Mouse (Mus musculus) heart, embryonic 10.5 days (tissue): ENCODE data around the gene Actn1. TPM values are rescaled to one million over a fixed set of nuclear protein-coding genes. Genes with fewer than 3 reads are reported as not detected.

ENCODE experiments used
- DNase-seq: peaks from one replicate; pipeline ENCODE4 v3.0.0-alpha.2; 2017; ENCODE audit warnings: low spot score
- H3K27ac ChIP-seq: fragments of 300-500 bp; sonication (generic); 2 replicates; pipeline ENCODE4 v1.5.1; 2016; ENCODE audit warnings: mild to moderate bottlenecking
- H3K27me3 ChIP-seq: fragments of 300-500 bp; sonication (generic); 2 replicates; pipeline ENCODE4 v1.6.1; 2016; ENCODE audit warnings: mild to moderate bottlenecking; ENCODE audit not compliant: poor library complexity, insufficient read depth, severe bottlenecking
- H3K36me3 ChIP-seq: fragments of 300-500 bp; sonication (generic); 2 replicates; pipeline ENCODE4 v1.6.1; 2016; ENCODE audit warnings: mild to moderate bottlenecking, moderate library complexity
- H3K4me1 ChIP-seq: fragments of 300-500 bp; sonication (generic); 2 replicates; pipeline ENCODE4 v1.6.1; 2016; ENCODE audit warnings: mild to moderate bottlenecking
- H3K4me3 ChIP-seq: fragments of 300-500 bp; sonication (generic); 2 replicates; pipeline ENCODE4 v1.5.1; 2016; ENCODE audit warnings: mild to moderate bottlenecking, moderate library complexity
- H3K9me3 ChIP-seq: fragments of 300-500 bp; sonication (generic); 2 replicates; pipeline ENCODE4 v1.6.1; 2016; ENCODE audit warnings: mild to moderate bottlenecking, moderate library complexity
- WGBS: fragments of 180-500 bp; shearing (Covaris S2); methylation state at CpG from one replicate; pipeline ENCODE4 v1.1.7; 2016; 5-methylcytosine and 5-hydroxymethylcytosine counted together
- polyA plus RNA-seq: library from polyadenylated mRNA; unstranded; fragments of >200 nt; fragmentation: Nextera tagmentation; extraction: Ambion mirVana; gene quantifications from 2 replicates; pipeline ENCODE4 v1.2.1, GENCODE M21; 2016

The Actn1 gene
- polyA plus RNA-seq, 1 experiment from 2014 or later: 67.8 TPM

DNA sequence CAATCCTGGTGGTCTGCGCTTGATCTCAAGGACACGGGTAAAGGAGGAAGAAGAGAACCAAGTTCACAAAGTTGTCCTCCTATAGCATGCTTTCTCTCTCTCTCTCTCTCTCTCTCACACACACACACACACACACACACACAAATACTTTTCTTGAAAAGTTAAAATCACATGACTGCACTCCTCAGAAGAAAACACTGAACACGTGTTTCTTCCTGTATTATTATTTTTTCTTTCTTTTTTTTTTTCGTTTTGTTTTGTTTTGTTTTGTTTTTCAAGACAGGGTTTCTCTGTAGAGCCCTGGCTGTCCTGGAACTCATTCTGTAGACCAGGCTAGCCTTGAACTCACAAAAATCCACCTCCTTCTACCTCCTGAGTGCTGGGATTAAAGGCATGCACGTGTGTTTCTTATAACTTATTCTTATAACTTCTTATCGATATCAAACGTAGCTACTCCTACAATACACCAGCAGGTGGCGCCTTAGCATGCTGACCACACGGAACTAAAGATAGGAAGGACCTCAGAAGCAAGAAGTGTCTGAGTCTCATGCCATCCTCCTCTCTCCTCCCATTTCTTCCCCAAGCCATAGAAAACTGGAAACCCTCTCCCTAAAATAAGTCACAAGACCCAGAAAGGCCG lies 106.4 kb downstream of the Actn1 start:
- no peaks in the 10 kb centered on the region; the same call in 1 of the 2 replicates for H3K27me3 ChIP-seq
- DNase-seq: no peak
- H3K4me3 ChIP-seq: no peak overlapping the region
- H3K27ac ChIP-seq: no peak overlapping the region
- H3K36me3 ChIP-seq: no peaks in the 10 kb centered on the region; the same call in 1 of the 2 replicates
- peaks cover 3% of the 10 kb centered on the region for H3K4me1 ChIP-seq
- no peaks in the 10 kb centered on the region for H3K9me3 ChIP-seq
- WGBS: 37% methylated on average over 10 of the region's 10 CpGs

DNA sequence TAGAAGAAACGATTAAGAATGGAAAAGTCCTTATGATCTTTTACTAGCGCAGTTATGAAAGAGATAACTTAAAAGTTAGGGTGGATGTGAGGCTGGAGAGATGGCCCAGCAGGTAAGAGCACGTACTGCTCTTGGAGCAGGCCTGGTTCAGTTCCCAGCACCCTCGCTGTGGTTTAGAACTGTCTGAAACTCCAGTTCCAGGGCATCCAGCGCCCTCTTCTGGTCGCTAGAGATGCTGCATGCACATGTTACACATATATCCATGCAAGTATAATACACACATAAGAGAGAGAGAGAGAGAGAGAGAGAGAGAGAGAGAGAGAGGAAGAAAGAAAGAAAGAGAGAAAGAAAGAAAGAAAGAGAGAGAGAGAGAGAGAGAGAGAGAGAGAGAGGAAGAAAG lies 107.1 kb downstream of the Actn1 start:
- Histone ChIP-seq H3K9me3 (no peaks in the 10 kb centered on the region), H3K4me3 (no peak overlapping the region), H3K27me3 (no peaks in the 10 kb centered on the region; the same call in 1 of the 2 replicates), H3K36me3 (no peaks in the 10 kb centered on the region; the same call in 1 of the 2 replicates), H3K27ac (no peak overlapping the region), H3K4me1 (peaks cover 3% of the 10 kb centered on the region)
- WGBS: 81% methylated on average over 6 of the region's 6 CpGs
- no peak for DNase-seq

DNA sequence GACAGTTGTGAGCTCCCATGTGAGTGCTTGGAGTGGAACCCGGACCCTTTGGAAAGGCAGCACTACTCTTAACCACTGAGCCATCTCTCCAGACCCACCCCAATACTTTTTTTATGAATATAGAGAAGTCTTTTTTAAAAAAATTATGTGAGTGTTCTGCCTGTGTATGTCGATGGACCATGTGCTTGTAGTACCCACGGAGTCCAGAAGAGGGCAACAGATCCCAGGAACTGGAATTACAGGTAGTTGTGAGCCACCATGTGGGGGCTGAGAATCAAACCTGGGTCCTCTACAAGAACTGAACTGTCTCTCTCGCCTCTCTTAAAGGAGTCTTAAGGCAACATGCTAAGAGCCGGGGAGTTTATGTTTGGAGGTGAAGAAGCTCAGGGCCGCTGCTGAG lies 108.3 kb downstream of the Actn1 start:
- 91% methylated on average over 6 of the region's 6 CpGs for WGBS
- H3K9me3 ChIP-seq: no peaks in the 10 kb centered on the region
- H3K36me3 ChIP-seq: no peaks in the 10 kb centered on the region; the same call in 1 of the 2 replicates
- no peak overlapping the region for H3K4me3 ChIP-seq
- no peak for DNase-seq
- no peak overlapping the region for H3K27ac ChIP-seq
- no peaks in the 10 kb centered on the region; the same call in 1 of the 2 replicates for H3K27me3 ChIP-seq
- H3K4me1 ChIP-seq: peaks cover 15% of the 10 kb centered on the region

DNA sequence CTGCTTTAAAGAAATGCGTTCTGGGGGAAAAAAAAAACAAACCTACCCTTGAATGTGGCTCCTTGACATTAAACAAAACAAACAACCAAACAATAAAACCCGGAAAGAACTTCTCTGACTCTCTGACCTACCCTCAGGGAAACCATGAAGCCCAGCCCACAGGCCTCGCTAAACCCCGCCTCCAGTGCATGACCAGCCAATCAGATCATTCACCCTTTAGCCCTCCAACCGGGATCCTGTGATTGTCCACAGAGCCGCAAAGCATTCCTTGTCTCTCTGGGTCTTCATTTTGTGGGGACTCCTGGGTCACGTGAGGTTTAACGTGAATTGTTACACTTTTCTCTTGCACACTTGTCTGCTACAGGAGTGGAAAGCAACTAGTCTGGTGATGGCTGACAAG lies 109.5 kb downstream of the Actn1 start:
- Histone ChIP-seq H3K4me3 (no peak overlapping the region), H3K27ac (no peak overlapping the region), H3K4me1 (peaks cover 23% of the 10 kb centered on the region), H3K9me3 (no peaks in the 10 kb centered on the region), H3K27me3 (no peaks in the 10 kb centered on the region), H3K36me3 (no peaks in the 10 kb centered on the region; the same call in 1 of the 2 replicates)
- peak; percentile 90 for DNase-seq
- 21% methylated on average over 8 of the region's 8 CpGs for WGBS

DNA sequence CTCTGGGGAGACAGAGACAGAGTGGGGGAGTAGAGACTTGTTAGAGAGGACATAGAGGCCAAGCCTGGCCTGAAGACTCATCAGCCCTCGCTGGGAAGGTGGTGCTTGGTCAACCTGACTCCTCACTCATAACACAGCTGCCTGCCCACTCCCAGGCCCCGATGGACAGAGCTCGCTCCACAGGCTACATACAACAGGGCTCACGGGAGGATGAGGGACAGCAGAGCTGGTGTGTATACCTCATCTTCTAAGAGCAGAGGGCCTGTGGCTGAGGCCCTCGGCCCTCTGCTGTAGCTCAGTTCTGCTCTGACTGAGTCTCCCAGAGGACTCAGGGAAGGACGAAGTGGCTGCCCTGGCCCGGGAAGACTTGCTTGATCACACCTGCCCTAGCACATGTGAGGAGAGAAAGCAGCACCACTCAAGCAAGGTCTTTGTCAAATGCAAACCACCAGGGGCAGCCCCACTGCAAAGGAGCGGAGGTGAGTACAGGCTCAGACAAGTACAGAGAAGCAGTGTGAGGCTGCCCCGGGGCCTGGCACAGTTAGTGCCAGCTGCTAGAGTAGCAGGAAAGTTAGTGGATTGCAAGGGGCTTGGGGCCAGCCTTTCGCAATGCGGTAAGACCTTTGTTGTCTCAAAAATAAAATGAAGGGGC lies 112.5 kb downstream of the Actn1 start:
- DNase-seq: no peak
- H3K27ac ChIP-seq: peak overlapping the region; percentile 22; the same call in 1 of the 2 replicates
- WGBS: 79% methylated on average over 11 of the region's 11 CpGs
- H3K36me3 ChIP-seq: no peaks in the 10 kb centered on the region
- H3K9me3 ChIP-seq: no peaks in the 10 kb centered on the region
- H3K4me1 ChIP-seq: peaks cover 28% of the 10 kb centered on the region
- H3K4me3 ChIP-seq: no peak overlapping the region
- H3K27me3 ChIP-seq: no peaks in the 10 kb centered on the region

DNA sequence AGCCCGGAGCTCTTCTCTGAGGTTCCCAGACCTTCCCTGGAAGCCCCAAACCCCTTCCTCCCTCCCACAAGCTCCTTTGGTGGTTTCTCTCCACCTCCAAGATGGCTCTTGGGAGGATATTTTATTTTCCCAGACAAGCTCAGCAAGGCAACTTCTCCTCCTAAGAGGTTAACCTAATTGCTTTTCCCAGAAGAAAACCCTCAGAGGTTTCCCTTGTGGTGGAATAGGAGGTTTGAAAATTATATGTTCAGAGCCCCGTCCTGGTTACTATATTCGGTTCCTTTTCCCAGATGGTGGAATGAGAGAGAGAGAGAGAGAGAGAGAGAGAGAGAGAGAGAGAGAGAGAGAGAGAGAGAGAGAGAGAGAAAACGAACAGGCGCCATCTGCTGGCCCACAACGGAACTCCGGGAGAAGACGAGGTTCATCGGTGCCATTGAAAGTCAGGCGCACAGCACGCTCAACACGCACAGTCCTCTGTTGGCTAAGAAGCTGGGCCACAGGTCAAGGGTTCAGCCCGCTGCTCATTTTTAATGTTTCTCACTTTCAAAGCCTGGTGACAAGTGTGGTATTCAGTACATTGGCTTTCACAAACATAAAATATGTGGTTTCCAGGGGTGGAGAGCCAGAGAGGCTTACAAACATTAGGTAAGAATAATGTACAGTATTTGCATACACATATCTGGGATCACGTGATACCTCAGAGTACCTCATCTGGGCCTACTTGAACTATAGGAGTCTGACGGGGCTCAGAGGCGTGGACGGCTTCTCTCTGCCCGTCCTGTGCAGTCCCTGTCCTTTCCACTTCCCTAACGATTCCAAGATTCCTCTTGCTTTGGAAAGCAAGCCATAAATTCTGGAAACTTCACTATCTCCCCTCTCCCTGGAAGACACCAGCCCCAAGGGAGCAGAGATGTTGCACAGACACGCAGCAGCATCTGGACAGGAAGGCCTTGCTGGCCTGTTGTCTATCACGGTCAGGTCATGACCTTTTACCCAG lies 113.6 kb downstream of the Actn1 start:
- Histone ChIP-seq H3K27me3 (no peaks in the 10 kb centered on the region), H3K36me3 (no peaks in the 10 kb centered on the region), H3K9me3 (no peaks in the 10 kb centered on the region), H3K4me1 (peaks cover 28% of the 10 kb centered on the region), H3K27ac (peak overlapping the region; percentile 81), H3K4me3 (no peak overlapping the region)
- 41% methylated on average over 21 of the region's 21 CpGs for WGBS
- DNase-seq: peak; percentile 87

DNA sequence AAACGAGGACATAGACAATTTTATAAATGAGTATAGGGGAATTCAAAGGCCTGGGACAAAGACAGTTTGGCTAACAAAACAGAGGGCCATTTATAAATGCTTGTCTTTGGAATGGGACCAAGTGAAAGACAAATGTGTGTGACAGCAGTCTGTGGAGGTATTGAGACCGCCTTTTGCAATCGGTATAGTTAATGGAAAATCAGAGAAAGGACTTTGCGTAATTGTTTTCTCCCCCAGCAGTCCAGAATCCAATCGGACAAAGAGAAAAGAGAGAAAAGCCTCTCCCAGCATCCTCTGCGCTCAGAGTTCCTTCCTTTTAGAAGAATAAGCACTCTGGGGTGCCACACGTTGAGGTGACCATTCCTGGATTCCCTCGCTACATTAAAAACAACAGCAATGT lies 114.8 kb downstream of the Actn1 start:
- H3K36me3 ChIP-seq: no peaks in the 10 kb centered on the region
- DNase-seq: no peak
- H3K9me3 ChIP-seq: no peaks in the 10 kb centered on the region
- H3K4me3 ChIP-seq: no peak overlapping the region
- H3K27me3 ChIP-seq: no peaks in the 10 kb centered on the region; the same call in 1 of the 2 replicates
- H3K4me1 ChIP-seq: peaks cover 25% of the 10 kb centered on the region
- no peak overlapping the region for H3K27ac ChIP-seq
- 78% methylated on average over 8 of the region's 8 CpGs for WGBS

DNA sequence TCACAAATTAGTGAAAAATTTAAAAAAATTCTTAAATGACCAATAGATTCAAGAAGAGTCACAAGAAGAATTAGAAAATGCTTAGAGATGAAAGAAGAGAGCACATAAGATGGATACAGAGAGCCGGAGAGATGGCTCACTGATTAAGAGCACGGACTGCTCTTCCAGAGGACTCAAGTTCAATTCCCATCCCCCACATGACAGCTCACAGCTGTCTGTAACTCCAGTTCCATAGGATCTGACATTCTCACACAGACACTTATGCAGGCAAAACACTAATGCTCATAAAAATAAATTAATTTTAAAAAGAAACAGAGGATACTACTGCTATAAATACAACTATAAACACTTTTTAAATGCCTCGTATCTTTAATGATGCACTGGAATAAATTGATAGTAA lies 115.3 kb downstream of the Actn1 start:
- no peak overlapping the region for H3K4me3 ChIP-seq
- WGBS: 70% methylated on average over 3 of the region's 3 CpGs
- H3K36me3 ChIP-seq: no peaks in the 10 kb centered on the region
- H3K27ac ChIP-seq: no peak overlapping the region
- no peaks in the 10 kb centered on the region; the same call in 1 of the 2 replicates for H3K27me3 ChIP-seq
- DNase-seq: no peak
- H3K4me1 ChIP-seq: peaks cover 25% of the 10 kb centered on the region
- H3K9me3 ChIP-seq: no peaks in the 10 kb centered on the region

DNA sequence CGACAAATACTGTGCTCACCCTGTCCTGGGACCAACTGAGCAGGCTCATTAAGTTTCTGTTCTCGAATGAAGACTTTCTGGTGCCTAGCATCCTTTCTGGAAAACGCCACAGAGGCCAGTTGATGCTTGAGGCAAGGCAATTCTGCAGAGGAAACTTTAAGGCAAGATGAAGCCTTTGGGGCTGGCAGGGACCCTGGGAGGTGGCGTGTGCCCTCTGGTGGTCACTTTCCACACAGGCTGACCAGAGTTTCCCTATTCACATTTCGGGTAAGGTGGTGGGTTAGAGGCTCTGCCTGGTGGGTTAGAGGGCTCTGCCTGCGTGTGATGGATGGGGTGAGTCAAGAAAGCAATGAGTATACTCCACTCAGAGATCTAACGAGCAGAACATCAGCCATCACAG lies 118.7 kb downstream of the Actn1 start:
- Histone ChIP-seq H3K27ac (no peak overlapping the region), H3K36me3 (no peaks in the 10 kb centered on the region), H3K4me3 (no peak overlapping the region), H3K9me3 (no peaks in the 10 kb centered on the region), H3K4me1 (peaks cover 16% of the 10 kb centered on the region), H3K27me3 (no peaks in the 10 kb centered on the region; the same call in 1 of the 2 replicates)
- peak; percentile 85 for DNase-seq
- 26% methylated on average over 7 of the region's 7 CpGs for WGBS

DNA sequence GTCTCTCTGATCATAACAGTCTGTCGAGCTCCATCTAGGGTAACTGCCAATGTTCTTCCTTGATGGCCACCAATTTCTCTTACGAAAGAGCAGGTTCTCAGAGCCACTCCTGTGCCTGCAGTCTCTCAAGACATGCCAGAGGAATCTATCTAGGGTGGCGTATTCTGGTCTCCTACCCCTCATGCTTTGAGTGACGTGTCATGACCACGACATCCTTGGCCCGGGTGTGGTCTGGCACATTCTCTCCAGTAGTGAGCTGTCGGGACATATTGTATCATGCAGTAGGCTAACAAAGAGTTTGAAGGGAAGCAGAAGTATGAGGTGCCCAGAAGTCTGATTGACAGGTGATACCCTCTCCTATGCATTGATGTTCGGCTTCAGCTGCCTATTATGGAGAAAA lies 119.2 kb downstream of the Actn1 start:
- no peak overlapping the region for H3K4me3 ChIP-seq
- 67% methylated on average over 8 of the region's 8 CpGs for WGBS
- H3K27ac ChIP-seq: no peak overlapping the region
- no peak for DNase-seq
- no peaks in the 10 kb centered on the region for H3K9me3 ChIP-seq
- no peaks in the 10 kb centered on the region; the same call in 1 of the 2 replicates for H3K27me3 ChIP-seq
- H3K4me1 ChIP-seq: peaks cover 19% of the 10 kb centered on the region
- H3K36me3 ChIP-seq: no peaks in the 10 kb centered on the region

DNA sequence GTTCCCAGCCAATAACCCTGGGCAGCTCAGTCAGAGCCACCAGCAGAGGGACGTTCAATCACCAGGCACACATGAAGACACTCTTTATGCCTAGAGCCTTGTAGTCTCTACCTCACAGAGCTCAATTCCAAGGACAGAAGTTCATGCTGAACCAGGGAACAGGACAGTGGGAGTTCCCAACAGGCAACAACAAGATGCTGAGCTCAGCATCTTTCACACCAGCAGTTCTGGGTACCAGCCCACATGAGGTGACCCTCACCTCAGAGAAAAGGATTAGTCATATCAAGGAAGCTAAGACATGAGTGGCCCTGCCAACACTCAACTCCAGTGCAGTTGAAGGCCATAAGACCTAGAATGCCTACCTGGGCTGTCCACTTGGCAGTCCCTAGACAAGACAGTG lies 122.4 kb downstream of the Actn1 start:
- no peak for DNase-seq
- Histone ChIP-seq H3K9me3 (no peaks in the 10 kb centered on the region), H3K36me3 (no peaks in the 10 kb centered on the region), H3K4me3 (no peak overlapping the region), H3K27me3 (peaks cover 3% of the 10 kb centered on the region; the same call in 1 of the 2 replicates), H3K4me1 (peaks cover 20% of the 10 kb centered on the region), H3K27ac (0 out of 2 replicates have a peak overlapping the region, but pooled peaks have one; percentile 19)
- 85% methylated on average over 1 of the region's 1 CpGs for WGBS

DNA sequence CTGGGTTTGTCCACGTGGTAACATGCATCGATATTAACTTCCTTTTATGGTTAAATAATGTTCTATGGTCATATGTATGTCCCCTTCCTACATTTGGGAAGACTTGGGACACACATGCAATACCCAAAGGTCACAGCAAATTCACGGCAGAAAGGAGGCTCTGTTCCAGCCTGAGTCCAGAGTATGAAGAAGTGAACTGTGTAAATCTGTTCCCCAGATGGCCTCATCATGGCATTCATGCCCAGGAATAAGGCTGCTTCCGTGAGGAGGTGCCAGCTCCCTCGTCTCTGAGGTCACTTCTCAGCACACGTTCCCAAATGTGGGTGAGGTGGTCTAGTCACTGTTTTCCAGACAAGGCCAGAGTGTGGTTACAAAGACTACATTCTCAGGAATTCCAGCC lies 122.9 kb downstream of the Actn1 start:
- peaks cover 25% of the 10 kb centered on the region for H3K4me1 ChIP-seq
- WGBS: 85% methylated on average over 6 of the region's 6 CpGs

More for the DNA sequence above, 122.9 kb downstream of the Actn1 start:
- Histone ChIP-seq H3K9me3 (no peaks in the 10 kb centered on the region), H3K27ac (peak overlapping the region; percentile 62; the same call in 1 of the 2 replicates), H3K4me3 (no peak overlapping the region), H3K36me3 (no peaks in the 10 kb centered on the region), H3K27me3 (peaks cover 3% of the 10 kb centered on the region; the same call in 1 of the 2 replicates)
- DNase-seq: no peak
